Mouse (Mus musculus) brain, embryonic 14.5 days (tissue): ENCODE measurements around the gene Abhd12.

ENCODE experiments used
- CTCF ChIP-seq: fragments of 200-500 bp; IDR thresholded peaks from 2 replicates; pipeline ENCODE4 v1.5.1; 2012; ENCODE audit warnings: inconsistent platforms, mild to moderate bottlenecking, moderate library complexity, borderline replicate concordance; ENCODE audit not compliant: insufficient read depth, insufficient read length; ENCODE audit errors: extremely low read depth
- POLR2A ChIP-seq: fragments of 200-500 bp; IDR thresholded peaks from 2 replicates; pipeline ENCODE4 v1.6.1; 2012; ENCODE audit warnings: mild to moderate bottlenecking, inconsistent platforms, borderline replicate concordance; ENCODE audit not compliant: poor library complexity, insufficient read depth, insufficient read length, severe bottlenecking; ENCODE audit errors: extremely low read depth

DNA sequence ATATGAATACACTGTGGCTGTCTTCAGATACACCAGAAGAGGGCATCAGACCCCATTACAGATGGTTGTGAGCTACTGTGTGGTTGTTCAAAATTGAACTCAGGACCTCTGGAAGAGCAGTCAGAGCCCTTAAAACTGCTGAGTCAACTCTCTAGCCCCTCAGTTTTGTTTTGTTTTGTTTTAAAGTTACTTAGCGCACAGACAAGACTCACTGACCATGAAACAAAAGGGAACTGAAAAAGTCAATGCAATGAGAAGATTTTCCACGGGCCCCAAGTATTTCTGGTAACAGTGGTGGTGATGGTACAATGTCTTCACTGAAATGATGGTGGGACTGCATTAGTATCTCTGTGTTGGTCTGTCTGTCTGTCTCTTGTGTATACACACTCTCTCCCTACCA lies 43.4 kb downstream of the Abhd12 start:
- TF ChIP-seq POLR2A: no peak
- TF ChIP-seq CTCF: no peak
